Mouse (Mus musculus): ENCODE measurements around the gene Gm20683.

DNA sequence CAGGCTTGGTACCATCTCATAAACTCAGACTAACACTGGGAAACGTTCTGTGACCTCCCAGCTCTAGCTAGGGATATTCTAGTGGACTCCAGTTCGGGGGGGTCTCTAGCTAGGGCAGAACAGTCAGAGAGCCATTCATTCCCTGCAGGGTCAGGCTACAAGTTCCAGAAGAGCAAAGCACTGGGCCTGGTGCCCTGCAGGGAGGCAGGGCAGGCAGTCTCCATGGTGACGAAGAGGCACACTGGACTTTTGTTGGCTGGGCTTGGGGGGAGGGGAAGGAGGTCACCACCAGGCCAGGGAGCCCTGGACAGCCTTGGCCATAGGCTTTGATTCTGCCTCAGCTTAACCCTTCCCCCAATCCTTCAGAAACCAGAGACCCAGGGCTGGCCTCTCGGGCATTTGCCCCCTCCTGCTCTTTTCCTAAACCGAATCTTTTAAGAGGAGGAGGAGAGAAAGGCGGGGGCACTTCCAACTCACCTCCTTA is 45.9 kb downstream of the Gm20683 start, which contains the start of gene AC134908.4:
- TF ChIP-seq CTCF (IDR thresholded peaks at IDR 0.05; ENCODE audit: insufficient read depth, low read length) (no peak), POLR2A (IDR thresholded peaks at IDR 0.05; ENCODE audit: borderline replicate concordance, extremely low read depth, low read depth, low read length) (no peak)
